Mouse (Mus musculus) gonadal fat pad, adult 2 months (tissue): ENCODE measurements around the gene Elk4. TPM values are rescaled to one million over a fixed set of nuclear protein-coding genes. Genes with fewer than 3 reads are reported as not detected.
A peak's percentile ranks its signal among the peaks of the same experiment; 100 is the strongest.

Experiments used
- DNase-seq: peaks from one replicate; pipeline ENCODE4 v3.0.0-alpha.2; 2012; ENCODE audit warnings: low read depth
- polyA plus RNA-seq: library from polyadenylated mRNA; depleted of rRNA; stranded (reverse); fragments of >200 nt; gene quantifications from 2 replicates; pipeline ENCODE4 v1.2.3, GENCODE M21; 2012

Gene Elk4
- polyA plus RNA-seq, 1 experiment: 18.4 TPM

DNA sequence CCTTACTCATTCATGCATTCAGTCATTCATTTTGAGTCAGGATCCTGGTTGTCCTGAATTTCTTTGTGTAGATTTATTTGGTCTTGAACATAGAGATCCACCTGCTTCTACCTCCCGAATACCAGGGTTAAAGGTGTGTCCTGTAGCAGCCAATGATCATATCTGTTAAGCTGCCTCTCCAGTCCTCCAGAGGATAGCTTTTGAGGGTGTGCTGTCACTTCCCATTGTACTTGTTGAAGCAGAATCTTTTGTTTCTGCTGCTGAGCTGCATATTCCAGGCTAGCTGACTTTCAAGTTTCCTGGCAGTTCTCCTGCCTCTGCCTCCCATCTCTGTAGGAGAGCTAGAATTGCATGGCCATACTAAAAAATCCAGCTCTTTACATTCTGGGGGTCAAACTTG is 9.3 kb downstream of the Elk4 start:
- no peak for DNase-seq

DNA sequence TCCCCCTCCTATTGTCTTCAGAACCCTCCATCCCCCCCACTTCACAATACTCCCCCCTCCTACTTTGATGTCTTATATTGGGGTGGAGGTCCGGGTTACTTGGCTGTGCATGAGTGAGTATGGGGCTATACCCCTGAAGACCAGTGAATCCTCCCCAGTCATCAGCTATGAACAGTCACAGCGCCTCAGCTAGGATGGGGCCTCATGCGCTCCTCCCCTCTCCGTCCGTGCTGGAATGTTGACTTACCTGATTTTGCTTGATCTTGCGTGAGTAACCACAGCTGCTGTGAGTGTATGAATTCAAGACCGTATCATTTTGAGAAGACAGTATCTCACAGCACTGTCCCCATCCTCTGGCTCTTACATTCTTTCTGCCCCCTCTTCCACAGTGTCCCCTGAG is 12.5 kb downstream of the Elk4 start:
- DNase-seq: no peak

DNA sequence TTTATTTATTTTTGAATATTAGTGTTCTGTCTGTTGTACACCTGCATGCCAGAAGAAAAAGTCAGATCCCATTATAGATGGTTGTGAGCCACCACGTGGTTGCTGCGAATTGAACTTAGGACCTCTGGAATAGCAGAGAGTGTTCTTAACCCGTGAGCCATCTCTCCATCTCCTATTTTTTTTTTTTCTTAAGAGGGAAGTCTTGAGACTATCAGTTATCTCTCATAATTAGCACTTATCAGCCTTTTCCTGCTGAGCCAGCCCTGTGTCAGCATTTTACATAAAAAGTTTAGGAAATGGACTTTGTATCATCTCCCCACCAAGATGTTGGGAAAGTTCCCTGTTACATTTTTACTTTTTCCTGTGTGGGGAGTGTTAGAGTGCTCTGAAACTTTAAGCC is 14.7 kb downstream of the Elk4 start:
- DNase-seq: no peak

DNA sequence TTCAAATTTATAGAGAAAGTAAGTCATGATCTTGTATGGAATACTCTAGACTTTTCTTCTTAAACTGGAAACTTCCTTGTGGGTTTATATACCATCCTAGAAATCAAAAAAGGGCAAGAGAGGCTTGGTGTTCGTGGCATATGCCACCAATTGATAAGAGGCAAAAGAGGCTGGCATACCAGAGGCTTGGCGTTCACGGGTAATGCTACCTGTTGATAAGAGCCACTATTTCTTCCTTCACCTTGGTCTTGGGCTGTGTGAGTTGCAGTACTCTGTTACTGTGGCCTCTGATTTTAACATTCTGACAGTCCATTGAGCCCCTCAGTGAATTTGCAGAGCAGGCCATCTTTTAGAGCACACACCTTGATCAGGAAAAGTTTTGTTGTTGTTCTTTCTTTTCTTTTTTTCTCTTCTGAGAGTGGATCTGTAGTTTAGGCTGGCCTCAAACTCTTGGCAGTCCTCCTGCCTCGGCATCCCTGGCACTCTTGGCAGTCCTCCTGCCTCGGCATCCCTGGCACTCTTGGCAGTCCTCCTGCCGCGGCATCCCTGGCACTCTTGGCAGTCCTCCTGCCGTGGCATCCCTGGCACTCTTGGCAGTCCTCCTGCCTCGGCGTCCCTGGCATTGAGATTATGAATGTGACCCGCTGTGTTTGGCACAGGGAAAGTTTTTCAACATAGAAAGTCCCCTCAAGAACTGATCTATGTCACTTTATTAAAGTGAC is 19.7 kb downstream of the Elk4 start:
- no peak for DNase-seq

DNA sequence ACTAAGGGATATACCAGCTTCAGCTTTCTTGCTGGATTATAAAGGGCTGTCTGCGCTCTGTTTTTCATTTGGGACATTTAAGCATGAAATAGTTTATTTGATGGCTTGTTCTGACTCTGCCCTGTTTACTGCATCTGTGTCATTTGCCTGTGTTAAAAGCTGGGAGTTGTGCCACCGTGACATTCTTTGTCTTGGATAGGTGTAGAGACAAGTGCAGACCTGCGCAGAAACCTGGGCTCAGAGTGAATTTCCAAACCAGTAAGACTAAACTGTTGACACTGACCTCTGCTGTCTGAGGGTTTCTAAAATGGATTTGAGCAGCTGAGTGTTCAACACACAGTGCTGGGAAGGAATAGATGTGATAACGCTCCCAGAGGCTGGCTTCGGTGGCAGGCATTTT is 20.6 kb downstream of the Elk4 start:
- peak; percentile 72 for DNase-seq

DNA sequence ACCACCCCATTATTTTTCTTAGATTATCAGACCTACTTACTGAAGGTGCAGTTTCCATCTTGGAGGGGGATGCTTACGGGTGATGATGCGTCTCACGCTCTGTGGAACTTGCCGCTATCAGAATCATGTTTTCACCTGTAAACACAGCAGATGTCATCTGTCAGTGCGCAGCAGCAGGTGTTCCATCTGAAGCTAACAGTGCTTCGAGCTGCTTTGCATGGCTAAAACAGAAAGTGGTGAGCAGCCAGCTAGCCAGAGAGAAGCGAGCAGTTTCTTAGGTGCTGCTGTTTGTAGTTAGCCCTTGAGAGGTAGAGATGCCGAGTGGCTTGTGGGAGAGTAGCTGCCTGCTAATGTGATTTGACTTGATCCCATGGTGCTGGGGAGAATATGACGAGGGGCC is 21.0 kb downstream of the Elk4 start:
- DNase-seq: no peak

DNA sequence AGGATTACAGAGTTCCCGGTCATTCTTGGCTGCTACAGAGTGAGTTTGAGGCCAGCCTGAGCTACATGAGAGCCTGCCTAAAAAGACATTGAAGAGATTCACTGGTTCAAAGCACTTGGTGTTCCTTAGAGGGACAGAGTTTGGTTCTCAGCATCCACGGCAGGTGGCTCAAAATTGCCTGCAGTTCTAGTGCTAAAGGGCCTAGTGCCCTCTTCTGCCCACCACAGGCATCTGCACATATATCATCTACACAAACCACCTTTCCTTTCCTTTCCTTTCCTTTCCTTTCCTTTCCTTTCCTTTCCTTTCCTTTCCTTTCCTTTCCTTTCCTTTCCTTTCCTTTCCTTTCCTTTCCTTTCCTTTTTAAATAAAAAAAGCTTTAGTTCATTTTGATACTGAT is 23.2 kb downstream of the Elk4 start:
- no peak for DNase-seq

DNA sequence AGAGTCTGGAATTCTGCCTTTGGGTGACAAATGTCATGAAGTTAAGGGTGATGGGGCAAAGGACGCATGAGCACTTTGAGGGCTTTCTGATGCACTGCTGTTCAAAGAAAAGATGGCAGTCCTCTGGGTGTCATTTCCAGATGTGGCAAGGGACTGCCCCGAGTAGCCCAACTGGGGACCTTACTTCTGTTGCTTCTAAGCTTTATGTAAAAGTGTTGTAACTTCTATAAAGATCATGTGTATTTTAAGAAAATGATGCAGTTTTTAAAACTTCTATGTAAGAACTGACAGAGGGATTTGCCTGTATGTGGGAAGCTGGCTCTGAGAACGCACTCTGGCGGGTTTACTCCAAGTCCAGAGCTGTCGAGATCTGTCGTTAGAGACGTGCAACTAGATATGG is 24.8 kb downstream of the Elk4 start:
- DNase-seq: no peak

DNA sequence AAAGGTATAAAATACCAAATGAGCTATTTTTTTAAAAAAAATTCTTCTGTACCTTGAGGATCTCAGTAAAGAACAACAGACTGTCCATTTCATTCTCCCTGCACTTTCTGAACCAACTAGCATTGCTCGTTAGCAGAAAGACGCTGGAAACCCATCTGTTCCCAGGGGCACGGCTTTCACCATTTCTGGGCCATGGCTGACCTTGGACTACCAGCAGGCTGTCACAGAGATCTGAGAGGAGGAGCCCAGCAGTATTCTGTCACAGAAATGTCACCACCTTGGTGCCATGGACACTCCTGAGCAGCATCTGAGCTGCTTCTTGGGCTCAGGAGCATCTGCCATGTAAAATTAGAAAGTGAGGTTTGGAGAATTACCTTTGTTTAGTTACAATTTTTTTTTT is 30.3 kb downstream of the Elk4 start:
- DNase-seq: no peak

DNA sequence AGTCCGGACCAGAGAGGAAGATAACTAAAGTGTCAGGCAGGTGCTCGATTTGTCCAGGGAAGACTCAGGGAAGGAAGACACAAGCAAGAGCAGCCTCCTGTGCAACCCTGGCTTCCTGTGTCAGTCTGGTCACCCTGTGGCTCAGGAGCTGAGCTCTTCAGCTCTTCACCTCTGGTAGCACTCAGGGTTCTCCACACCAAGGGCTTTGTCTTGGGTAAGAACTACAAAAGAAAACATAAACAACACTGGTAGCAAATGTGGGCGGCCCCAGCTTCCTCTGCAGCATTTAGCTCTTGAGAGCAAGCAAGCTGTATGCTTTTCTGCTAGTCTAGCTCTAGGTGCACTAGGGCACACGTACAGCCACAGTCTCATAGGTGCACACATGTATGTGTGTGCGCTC is 31.3 kb downstream of the Elk4 start:
- DNase-seq: no peak

DNA sequence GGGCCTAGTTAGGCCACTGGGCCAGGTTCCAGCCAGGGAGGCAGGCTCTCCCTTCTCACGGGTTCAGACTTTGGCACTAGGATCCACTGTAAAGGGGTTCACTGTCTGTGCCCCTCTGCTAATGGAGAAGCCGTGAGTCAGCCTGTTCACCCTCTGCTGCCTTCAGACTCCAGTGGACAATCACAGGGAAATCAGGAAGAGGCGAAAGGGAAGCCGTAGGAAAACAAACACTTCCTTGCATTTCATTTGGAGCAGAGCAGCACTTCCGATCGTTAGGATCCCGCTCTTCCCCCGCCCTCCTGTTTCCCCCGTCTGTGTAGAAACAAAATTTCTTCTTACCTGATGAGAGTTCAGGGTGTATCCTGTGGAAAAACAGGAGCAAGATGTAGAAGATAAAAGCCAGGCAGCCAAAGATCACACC is 32.8 kb downstream of the Elk4 start:
- no peak for DNase-seq

DNA sequence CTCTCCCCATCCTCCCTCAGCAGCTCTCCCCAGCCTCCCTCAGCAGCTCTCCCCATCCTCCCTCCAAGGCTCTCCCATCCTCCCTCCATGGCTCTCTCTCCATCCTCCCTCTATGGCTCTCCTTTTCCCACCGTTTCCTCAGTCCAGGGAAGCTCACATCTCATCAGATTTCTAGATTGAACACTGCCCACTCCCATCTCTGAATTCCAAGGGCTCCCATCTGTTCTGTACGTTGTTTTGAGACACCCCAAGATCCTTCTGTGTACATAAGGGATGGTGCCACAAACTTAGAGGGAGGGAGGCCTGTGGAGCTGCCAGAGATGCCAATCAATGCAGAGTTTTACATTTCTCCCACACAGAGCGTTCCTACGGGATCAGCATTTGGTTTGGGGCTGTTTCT is 36.4 kb downstream of the Elk4 start:
- DNase-seq: no peak

DNA sequence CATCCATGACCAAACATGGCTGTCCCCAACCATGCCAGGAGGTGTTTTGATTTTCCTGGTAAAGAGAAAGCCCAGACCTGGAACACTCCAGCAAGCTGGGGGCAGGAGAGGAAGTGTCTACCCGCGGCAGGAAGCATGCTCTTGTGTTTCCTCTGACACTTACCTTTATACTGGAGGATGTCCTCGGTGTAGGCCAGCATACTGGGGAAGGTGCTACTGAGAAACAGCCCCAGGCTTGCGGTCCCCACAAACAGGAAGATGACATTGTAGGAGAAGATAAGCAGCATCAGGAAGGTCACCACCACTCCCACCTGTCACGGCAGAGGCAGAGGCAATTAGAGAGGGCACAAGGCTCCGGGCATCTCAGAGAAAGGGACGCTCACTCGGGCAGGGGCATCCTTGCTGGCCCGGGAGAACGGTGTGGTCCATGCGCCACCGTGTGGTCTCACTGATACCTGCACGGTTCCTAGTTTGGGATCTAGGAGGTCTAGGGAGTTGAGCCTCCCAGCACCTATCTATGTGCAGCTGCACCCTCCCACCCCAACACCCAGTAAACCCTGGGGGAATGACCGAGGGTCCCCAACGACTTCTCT is 38.8 kb downstream of the Elk4 start:
- DNase-seq: no peak

DNA sequence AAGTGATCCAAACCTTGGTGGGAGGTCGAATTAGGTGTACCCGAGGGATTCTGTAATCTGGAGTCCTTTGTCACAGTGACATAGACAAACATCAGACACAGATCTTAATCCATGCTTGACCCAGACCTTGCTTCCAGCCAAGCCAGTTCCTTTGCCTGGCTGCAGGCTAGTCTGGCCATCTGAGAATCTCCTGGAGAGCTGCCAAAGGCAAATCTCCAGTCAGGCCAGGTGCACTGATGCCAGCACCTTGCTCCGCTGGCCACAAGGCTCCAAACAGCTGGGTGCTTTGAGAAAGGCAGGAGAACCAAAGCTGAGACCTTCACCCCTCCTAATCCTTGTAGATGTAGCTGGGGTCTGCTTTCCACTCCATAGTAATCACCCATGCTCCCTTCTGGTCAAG is 44.3 kb downstream of the Elk4 start:
- DNase-seq: no peak

DNA sequence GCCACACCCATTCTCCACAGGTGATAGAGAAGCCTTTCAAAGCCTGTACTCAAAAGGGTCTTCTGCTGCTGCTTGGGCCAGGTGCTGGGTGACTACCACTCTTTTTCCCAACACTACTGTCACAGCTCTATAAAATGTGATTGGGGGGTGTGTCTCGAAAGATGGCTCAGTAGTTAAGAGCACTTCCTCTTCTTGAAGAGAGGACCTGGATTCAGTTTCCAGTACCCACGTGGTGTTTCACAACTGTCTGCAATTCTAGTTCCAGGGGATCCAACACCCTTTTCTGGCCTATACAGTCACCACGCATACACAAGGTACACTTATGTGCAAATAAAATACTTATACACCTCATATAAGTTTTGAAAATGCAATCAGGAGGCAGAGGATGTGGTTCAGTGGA is 47.0 kb downstream of the Elk4 start:
- DNase-seq: no peak

DNA sequence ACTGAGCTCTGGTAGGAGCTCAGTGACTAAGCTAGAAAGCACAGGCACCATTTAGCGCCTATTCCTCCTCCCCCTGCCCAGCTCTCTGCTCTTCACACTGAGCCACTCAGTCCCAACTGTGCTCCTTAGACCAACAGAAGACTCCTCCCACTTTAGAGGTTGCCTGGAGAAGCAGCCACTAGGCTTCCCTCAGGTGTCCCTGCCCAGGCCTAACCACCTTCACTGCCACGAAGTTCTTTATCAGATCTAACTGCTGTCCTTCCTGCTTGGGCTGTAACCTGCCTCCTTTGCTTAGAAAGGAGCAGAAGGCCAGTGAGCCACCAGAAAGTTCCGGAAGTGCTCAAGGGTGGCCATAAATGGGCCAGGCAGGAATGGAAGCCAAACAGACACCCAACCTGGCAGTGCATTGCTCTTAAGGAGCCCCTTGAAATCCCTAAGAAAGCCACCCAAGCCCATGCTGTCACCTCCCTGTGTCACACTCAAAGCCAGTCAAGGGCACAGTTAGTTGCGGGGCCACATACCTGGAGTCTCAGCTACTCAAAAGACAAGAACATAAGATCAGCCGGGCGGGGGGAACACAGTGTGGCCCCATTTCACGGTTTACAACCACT is 47.8 kb downstream of the Elk4 start:
- DNase-seq: no peak

DNA sequence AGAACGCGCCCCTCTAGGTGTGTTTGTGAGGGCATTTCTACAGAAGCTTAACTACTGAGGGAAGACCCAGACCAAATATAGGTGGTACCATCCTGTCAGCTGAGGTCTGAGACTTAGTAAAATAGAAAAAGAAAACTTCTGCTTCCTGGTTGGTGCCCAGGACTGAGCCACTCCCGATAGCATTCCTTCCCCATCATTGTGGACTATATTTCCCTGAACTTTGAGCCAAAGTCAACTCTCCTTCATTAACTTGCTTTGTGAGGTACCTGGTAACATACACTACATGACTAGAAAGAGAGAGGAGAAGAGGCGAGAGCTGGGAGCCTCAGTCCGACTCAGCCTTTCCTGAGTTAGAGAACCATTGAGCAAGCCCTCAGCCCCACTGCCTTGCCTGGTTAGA is 51.2 kb downstream of the Elk4 start:
- DNase-seq: no peak

DNA sequence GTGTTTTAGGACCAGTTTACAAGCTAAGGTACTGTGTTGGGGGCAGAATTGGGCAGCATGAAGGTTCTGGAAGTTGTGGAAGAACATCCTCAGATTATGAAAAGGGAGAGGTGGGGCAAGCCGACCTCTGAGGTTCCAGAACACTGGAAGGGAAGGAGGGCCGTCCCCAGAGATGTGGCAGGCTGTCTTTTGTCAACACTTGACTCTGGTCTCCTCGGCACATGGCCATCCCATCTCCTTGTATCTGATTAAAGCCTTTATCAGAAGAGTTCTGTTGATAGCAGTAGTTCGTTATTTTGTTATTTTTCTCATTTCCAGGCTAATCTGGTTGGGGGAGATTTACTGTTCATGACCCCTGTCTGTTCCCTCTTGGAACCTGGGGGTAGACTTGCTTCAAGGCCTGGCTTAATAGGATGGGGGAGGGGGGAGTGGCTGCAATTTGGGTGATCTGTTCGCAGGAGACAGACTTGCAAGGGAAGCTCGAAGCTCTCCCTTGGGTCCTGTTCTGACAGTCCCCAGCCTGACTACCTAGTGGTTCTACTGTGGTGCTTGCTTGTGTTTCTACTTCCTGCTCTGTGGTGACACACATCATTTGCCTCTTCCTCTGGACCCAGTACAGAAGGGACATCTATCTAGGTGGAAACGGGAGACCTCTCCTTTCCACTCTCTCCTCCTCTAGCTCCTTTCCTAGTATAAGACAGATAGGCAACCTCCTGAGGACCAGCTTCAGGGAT is 52.8 kb downstream of the Elk4 start:
- DNase-seq: no peak

DNA sequence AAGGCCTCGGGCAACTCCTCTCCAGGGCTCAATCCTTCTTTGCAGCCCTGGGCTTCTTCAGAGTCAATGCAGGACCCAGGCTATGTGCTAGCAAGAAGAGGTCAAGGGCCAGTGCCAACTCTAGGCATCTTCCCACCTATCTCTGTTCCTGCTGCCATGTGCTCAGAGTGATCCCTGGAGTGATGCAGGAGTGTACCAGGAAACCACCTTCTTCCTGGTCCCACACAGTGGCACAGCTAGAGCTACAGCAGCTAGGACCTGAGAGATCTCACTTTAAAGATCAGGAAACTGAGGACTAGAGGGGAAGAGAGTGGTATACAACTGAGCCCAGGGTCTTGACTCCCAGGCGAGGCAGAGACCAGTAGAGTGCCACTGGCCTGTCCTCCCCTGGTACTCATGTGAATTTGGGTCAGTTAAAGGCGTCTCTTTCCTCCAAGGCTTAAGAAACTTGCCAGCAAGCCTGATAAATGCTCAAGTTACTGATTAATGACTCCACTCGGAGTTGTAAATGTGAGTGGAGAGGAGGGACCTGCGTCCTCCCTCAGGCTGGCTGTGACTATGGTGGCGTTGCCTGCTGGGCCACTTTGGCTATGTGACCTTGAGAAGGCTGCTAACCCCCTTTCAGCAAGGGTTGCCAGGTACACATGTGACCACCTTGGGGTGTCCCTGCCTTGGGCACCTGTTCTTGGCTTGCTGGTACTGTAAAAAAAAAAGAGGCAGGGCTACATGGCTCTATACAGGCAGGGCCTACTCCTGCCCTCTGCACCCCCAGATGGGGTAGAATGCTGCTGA is 54.5 kb downstream of the Elk4 start:
- no peak for DNase-seq

DNA sequence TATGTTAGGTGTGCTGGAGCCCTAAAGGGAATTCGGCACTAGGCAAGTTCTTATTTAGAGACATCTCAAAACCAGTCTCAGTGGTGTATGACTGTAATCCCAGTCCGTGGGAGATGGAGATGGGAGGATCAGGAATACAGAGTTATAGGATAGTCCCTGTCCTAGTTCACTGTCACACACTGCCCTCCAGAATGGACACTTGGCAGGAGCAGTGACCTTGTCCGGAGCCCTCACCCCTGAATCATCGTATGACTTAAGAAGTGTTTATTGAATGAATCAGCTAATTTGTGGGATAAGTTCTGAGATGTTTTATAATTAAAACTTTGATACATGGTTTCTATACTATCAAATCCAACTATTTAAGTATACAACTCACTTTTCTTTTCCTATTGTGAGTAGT is 55.7 kb downstream of the Elk4 start:
- no peak for DNase-seq

DNA sequence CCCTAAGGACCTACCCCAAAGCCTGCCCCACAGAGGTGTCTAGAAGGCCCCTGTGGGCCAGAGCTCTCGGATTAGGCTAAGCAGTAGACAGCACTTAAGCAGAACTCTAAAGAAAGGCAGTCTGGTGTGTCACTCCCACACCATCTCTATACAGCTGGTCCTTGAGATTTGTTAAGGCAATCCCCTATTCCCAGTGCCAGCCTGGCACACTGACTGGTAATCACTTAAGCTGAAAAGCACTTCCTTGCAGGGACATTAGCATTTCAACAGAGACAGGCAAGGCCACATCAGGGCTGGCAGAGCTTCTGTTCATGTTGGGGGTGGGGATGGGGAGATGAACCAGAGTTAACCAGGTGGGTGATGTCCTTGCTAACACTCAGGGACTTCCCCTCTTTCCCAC is 57.6 kb downstream of the Elk4 start:
- DNase-seq: no peak
